Mouse (Mus musculus) T-helper 17 cell (primary cell): ENCODE measurements around the gene Ankrd65.
"Not testable (repeated sequence)": the region's sequence is repeated elsewhere in the genome, so short reads cannot be mapped to it uniquely, and the experiment has no call there.

Source experiments
- in situ Hi-C, 2 experiments: fragments of 300-600 bp; cut with MboI, MseI; formaldehyde crosslinking; loops; 1 replicate in 1 of 2; 2 replicates in 1 of 2; pipeline ENCODE4 v1.15.1; 2025; ENCODE audit warnings: high pct_unique_total_duplicates in 2 of 2

The Ankrd65 gene

GRCm38 (mm10) chr4:155774971-155775740 lies 15.1 kb upstream of the Ankrd65 start:
- in situ Hi-C loops: no loop called here

- in situ Hi-C loops: no loop called here
Observed at GRCm38 (mm10) chr4:155775855-155776254, 14.4 kb upstream of the Ankrd65 start.

- in situ Hi-C loops: no loop called here
Observed at GRCm38 (mm10) chr4:155776704-155777335, 13.4 kb upstream of the Ankrd65 start.

- in situ Hi-C loops: no loop called here
Observed at GRCm38 (mm10) chr4:155777816-155778215, 12.4 kb upstream of the Ankrd65 start.

DNA sequence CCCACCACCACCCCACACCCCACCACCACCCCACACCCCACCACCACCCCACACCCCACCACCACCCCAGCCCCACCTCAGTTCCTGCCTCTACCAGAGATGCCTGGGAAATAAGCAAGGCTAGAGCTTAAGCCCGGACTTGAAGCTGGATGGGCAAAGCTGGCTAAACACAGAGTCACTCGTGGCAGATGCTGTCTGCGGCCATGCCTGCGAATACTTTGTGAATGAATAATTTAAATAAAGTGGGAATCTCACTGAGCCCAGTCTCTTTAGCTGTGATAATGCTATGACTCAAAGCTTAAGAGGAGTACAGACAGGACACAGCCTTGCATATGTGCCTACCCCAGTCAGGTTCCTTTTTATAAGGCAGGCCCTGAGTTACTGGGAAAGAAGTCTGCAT lies 10.7 kb upstream of the Ankrd65 start:
- in situ Hi-C loops: no loop called here

- in situ Hi-C loops: no loop called here
Observed at GRCm38 (mm10) chr4:155780895-155781294, 9.3 kb upstream of the Ankrd65 start.

DNA sequence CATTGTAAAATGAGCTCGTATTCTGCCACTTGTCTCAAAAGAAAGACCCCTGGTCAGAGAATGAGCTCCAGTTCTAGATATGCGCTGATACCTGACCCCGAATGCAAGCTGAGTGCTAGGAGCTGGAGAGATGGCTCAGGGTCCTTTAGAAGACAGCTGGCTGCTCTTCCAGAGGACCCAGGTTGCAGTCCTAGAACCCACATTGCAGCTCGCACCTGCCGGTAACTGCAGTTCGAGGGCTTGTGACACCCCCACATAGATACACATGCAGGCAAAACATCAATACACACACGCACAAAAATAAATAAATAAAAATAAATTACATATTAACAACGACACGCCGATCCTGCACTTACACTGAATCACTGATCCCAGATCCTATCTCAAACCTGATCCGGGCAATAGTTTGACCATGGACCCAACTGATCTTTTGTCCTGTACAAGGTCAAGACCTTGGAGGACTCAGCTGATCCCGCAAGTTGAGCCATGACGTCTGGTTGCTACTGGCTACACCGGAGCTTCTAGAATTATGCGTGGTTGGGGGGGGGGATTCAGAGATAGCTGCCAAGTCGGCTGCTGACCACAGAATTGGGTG lies 6.7 kb upstream of the Ankrd65 start:
- in situ Hi-C loops: no loop called here

DNA sequence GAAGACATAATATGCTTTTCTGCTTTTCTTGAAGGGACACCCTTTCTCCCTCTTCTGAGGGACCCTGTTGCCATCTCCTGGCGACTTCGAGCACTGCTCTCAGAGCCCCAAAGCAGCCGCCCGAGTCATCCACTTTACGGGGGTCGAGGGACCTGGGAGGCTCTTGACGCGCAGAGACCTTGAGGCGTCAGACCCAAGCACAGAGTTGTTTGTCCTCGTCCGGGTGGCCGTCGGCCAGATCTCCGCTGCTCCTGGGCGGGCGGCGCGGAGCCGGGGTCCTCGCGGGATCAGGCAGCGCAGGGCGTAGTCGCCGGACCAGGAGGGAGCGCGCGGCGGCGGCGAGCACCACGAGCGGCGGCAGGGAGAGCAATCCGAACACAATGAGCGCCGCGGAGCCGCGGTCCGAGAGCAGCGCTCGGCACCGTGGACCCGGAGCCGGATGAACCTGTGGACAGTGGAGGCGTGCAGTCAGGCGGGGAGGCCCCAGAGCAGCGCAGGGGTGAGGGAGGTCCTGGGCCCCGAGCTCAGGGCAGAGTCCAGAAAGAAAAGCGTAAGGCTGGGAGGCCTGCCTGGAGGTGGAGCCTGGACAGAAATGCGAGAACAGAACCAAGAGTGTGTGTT lies 6.0 kb upstream of the Ankrd65 start:
- in situ Hi-C loops: no loop called here

DNA sequence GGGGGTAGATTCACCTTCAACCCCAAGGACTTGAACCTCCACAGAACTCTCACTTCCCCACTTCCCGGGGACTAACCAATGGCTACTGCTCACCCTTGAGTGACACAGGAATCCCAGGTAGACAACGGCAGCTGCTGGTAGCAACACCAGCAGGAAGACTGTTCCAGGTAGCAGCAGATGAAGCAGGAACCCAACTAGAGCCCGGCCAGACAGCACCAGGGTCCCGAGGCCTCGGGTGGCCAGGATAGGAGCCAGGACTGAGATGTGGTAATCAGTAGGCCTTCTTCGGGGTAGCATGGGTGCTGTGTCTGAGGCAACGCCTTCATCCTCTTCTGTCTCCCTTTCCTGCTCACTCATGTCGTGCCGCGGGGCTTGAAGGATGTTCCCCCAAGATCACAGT lies 5.0 kb upstream of the Ankrd65 start:
- in situ Hi-C loops: no loop called here

DNA sequence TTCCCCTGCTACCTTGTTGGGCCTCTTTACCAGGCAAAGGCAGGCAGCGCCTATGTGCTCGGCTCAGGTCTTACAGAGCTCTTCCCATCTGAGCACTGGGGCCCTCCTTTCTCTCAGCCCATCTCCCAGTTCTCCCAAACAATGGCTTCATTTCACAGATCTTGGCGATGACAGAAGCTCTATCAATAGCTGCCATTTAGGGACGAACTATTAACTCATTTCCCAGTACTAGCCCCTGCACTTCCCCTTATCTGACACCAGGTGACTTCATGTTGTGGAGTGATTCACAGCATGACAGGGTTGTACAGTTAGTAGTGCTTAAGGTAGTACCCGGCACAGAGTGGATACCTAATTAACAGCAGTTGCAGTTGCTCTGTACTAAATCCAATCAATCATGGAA lies 4.4 kb upstream of the Ankrd65 start, which contains the start of gene Tmem88b:
TSS of gene Tmem88b (minus strand) at position 56 of the 400 bp plus-strand sequence.
- in situ Hi-C loops: no loop called here

GRCm38 (mm10) chr4:155788300-155788699 lies 1.9 kb upstream of the Ankrd65 start:
- in situ Hi-C loops: no loop called here

GRCm38 (mm10) chr4:155788833-155789232 lies 1.4 kb upstream of the Ankrd65 start:
- in situ Hi-C loops: not testable (repeated sequence)

- in situ Hi-C loops: no loop called here
Observed at GRCm38 (mm10) chr4:155790650-155791161, 467 bp downstream of the Ankrd65 start.

GRCm38 (mm10) chr4:155791240-155791933 lies 1.1 kb downstream of the Ankrd65 start:
- in situ Hi-C loops: no loop called here

DNA sequence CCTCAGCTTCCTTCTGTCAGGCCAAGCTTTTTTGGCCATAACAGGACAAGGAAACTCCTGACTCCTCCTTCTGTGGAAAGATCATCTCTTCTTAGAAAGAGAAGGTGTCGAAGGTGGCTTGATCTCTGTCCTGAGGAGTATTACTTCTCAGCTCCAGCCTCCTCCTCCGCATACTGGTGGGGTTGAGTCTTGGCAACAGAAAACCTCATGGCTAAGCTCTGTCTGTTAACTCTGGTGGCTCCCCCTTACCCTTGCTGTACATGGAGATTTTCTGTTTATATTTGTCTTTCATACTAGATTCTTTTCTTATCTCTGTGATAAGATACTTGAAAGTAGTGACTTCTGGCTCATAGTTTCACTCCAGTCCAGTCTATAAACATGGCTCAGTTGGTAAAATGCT lies 3.5 kb downstream of the Ankrd65 start:
- in situ Hi-C loops: no loop called here

DNA sequence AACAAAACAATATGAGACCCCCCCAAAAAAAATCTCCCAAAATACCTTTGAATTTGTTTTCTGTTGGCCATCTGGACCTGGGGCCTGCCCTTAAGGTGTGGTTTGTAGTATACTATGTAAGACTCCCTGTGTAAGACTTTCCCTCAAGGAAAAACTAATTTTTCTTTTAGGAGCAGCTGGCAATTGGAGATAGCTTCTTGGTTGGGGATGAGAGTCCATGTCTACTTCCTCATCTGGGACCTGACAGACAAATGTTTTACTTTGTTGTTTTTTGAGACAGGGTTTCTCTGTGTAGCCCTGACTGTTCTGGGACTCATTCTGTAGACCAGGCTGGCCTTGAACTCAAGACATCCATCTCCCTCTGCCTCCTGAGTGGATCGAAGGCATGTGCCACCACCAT lies 11.8 kb downstream of the Ankrd65 start:
- in situ Hi-C loops: no loop called here

- in situ Hi-C loops: no loop called here
Observed at GRCm38 (mm10) chr4:155802741-155803339, 12.6 kb downstream of the Ankrd65 start, which contains the start of gene Mrpl20. Mrpl20 (plus strand) TSS chr4:155802878.

DNA sequence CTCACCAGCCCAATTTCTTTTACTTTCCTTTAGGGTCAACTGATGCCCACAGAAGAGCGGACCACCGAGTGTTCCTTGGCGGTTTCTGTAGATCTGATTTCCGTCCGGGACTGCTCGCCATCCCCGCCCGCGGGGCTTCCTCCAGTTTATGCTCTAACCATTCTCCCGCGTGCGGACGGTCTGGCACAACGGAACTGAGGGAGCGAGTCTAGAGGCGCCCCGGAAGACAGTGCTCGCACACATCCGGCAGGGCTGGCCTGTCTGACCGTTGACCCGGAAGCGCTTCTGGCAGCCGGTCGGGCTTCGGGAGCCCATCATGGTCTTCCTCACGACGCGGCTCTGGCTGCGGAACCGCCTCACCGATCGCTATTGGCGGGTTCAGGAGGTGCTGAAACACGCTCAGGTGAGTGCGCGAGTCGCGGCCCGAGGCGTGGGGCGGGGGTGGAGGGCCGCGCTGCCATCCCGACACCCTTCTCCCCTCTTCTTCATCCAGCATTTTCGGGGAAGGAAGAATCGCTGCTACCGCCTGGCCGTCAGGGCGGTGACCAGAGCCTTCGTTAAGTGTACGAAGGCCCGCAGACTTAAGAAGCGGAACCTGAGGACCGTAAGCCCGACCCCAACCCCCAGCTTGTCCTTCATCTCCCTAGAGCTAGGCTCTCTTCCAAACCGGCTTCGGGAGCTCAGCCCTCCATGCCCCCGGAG lies 13.3 kb downstream of the Ankrd65 start:
- in situ Hi-C loops: no loop called here

GRCm38 (mm10) chr4:155807841-155808240 lies 17.6 kb downstream of the Ankrd65 start:
- in situ Hi-C loops: no loop called here

- in situ Hi-C loops: no loop called here
Observed at GRCm38 (mm10) chr4:155811929-155812664, 21.9 kb downstream of the Ankrd65 start, which contains the start of gene Ccnl2. Ccnl2 (plus strand) TSS chr4:155812489.
